Mouse (Mus musculus): ENCODE measurements around the gene Rsl1. TPM values are rescaled to one million over a fixed set of nuclear protein-coding genes. Genes with fewer than 3 reads are reported as not detected.

Rsl1 gene
- polyA plus RNA-seq (2015; fragmentation: Nextera tagmentation; extraction: Ambion mirVana): 5.3 and 7.5 TPM in 2 replicates

DNA sequence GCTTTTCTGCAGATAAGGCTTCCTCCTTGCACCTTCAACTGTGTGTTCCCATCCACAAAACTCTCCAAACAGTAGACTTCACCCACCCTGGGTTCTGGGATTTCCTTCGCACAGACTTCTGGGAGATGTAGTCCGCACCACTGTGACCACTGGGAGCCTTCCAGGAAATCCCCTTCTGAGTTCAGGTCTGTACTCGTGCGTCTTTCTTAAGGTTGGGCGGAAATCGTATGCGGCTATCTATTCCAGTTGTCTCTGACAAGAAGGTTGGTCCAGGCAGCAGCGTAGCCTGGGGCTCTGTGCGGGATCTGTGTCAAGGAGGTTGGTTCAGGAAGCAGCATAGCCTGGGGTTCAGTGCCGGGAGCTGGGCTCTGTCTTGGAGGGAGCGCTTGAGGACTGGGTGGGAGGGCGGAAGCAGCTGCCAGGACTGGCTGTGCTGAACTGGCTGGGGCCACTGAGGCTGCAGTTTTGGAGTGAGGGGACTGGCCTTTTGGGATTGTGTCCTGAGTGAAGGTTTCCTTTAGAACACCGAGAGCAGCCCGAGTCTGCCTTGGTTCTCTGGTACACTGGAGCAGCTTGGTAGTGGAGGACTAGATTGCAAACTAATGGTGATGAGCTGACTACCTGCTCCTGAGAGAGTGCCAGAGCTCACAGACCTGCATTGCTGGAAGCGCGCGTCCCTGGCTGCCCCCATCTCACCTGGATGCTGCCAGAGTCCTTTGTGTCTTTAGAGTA, at the start of gene Rsl1:
Gene Rsl1, plus strand, starts transcription at position 192 of the 732 bp plus-strand sequence.

DNA sequence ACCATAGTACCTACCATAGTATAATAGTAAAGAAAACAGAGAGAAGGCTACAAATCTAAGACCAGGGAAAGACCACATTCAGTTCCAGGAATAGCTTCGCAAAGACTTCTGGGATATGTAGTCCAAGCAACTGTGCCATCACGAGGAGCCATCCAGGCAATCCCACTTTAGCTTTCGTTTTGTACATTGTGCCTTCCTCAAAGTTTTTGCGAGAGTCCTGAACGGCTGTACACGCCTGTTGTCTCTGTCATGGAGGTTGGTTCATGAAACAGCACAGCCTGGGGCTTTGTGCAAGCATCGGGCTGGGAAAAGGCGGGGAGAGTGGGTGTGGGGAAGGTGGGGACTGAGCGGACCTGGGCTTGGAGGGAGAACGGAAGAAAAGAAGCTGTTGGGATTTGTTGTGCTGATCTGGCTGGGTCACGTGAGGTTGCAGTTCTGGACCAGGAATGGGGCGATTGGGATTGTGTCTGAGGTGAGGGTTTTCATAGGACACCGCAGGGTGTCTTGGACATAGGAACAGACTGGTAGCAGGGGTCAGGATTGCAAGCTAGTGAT, 21.4 kb downstream of the Rsl1 start, which contains the start of gene Zfp455:
Gene Zfp455, plus strand, starts transcription at position 167 of the 555 bp plus-strand sequence.

Other genes with a start within 250 kb of the Rsl1 start
- 2.0 TPM in 2 replicates for gene Zfp712, start 112.0 kb upstream of the Rsl1 start, polyA plus RNA-seq (2015; fragmentation: Nextera tagmentation; extraction: Ambion mirVana)
- 3.9 and 6.4 TPM in 2 replicates for gene Zfp708, start 75.2 kb upstream of the Rsl1 start, polyA plus RNA-seq (2015; fragmentation: Nextera tagmentation; extraction: Ambion mirVana)
- 2.5 and 3.9 TPM in 2 replicates for gene Gm28557, start 64.6 kb upstream of the Rsl1 start, polyA plus RNA-seq (2015; fragmentation: Nextera tagmentation; extraction: Ambion mirVana)
- gene Rslcan18, start 56.9 kb upstream of the Rsl1 start, polyA plus RNA-seq (2015; fragmentation: Nextera tagmentation; extraction: Ambion mirVana): 0.08 and 0.36 TPM in 2 replicates
- gene Zfp759, start 51.5 kb upstream of the Rsl1 start, polyA plus RNA-seq (2015; fragmentation: Nextera tagmentation; extraction: Ambion mirVana): 1.7 and 2.7 TPM in 2 replicates
- 1.8 and 1.9 TPM in 2 replicates for gene Zfp455, start 21.3 kb downstream of the Rsl1 start, polyA plus RNA-seq (2015; fragmentation: Nextera tagmentation; extraction: Ambion mirVana)
- gene Zfp458, start 105.3 kb downstream of the Rsl1 start, polyA plus RNA-seq (2015; fragmentation: Nextera tagmentation; extraction: Ambion mirVana): 0.96 and 1.4 TPM in 2 replicates
- gene Zfp457, start 133.3 kb downstream of the Rsl1 start, polyA plus RNA-seq (2015; fragmentation: Nextera tagmentation; extraction: Ambion mirVana): 0.44 and 0.83 TPM in 2 replicates
- 1.1 and 2.0 TPM in 2 replicates for gene Zfp595, start 159.4 kb downstream of the Rsl1 start, polyA plus RNA-seq (2015; fragmentation: Nextera tagmentation; extraction: Ambion mirVana)
- 0.43 and 1.7 TPM in 2 replicates for gene Gm28044, start 187.4 kb downstream of the Rsl1 start, polyA plus RNA-seq (2015; fragmentation: Nextera tagmentation; extraction: Ambion mirVana)
- 0.76 and 0.87 TPM in 2 replicates for gene Zfp953, start 187.4 kb downstream of the Rsl1 start, polyA plus RNA-seq (2015; fragmentation: Nextera tagmentation; extraction: Ambion mirVana)
- 0.57 and 0.80 TPM in 2 replicates for gene Gm28041, start 202.6 kb downstream of the Rsl1 start, polyA plus RNA-seq (2015; fragmentation: Nextera tagmentation; extraction: Ambion mirVana)
- 0.74 and 0.84 TPM in 2 replicates for gene Zfp456, start 202.6 kb downstream of the Rsl1 start, polyA plus RNA-seq (2015; fragmentation: Nextera tagmentation; extraction: Ambion mirVana)
- 5.2 and 5.7 TPM in 2 replicates for gene Zfp429, start 226.6 kb downstream of the Rsl1 start, polyA plus RNA-seq (2015; fragmentation: Nextera tagmentation; extraction: Ambion mirVana)
- gene Zfp459, start 248.2 kb downstream of the Rsl1 start, polyA plus RNA-seq (2015; fragmentation: Nextera tagmentation; extraction: Ambion mirVana): 0.12 and 0.19 TPM in 2 replicates

Data from adrenal gland, postnatal 0 days (tissue).